Mouse (Mus musculus) layer of hippocampus, adult 6 months (tissue): ENCODE results near the gene N4bp3. TPM values are rescaled to one million over a fixed set of nuclear protein-coding genes. Genes with fewer than 3 reads are reported as not detected.

Experiments used
- long read RNA-seq, 2 experiments: library from polyadenylated mRNA; unstranded; transcript quantifications; one replicate each; pipeline ENCODE4 v2.0.0; 2019 to 2020
- polyA plus RNA-seq: library from polyadenylated mRNA; unstranded; fragments of <200 nt; fragmentation: Nextera tagmentation; gene quantifications from 2 replicates; pipeline ENCODE4 v1.2.3, GENCODE M21; 2021

Gene N4bp3
- polyA plus RNA-seq: 12.1 and 13.2 TPM in 2 replicates
- long read RNA-seq, experiment 1, transcript N4bp3-201 (5 exons, 2,367 nt): major isoform, 30 of 37 reads
- long read RNA-seq, experiment 1, partial matches to known transcripts: 5 of 37 reads
- long read RNA-seq, experiment 1, other reads (novel, unspliced or antisense): 2 of 37 reads
- long read RNA-seq, experiment 2, transcript N4bp3-201 (5 exons, 2,367 nt): major isoform, 121 of 136 reads
- long read RNA-seq, experiment 2, partial matches to known transcripts: 3 of 136 reads
- long read RNA-seq, experiment 2, other reads (novel, unspliced or antisense): 12 of 136 reads

GRCm38 (mm10) chr11:51650691-51651515 is at the start of gene N4bp3, which contains the start of gene D930048N14Rik:
Gene N4bp3, minus strand, starts transcription at chr11:51650842.
Gene D930048N14Rik, plus strand, starts transcription at chr11:51650954.

GRCm38 (mm10) chr11:51688330-51689328 is 38.0 kb upstream of the N4bp3 start, which contains the start of gene 0610009B22Rik:
Gene 0610009B22Rik, minus strand, starts transcription at chr11:51688874.

GRCm38 (mm10) chr11:51635525-51636322 is 14.9 kb downstream of the N4bp3 start, which contains the start of gene Rmnd5b:
Gene Rmnd5b, minus strand, starts transcription at chr11:51635896.

GRCm38 (mm10) chr11:51619409-51620060 is 31.1 kb downstream of the N4bp3 start, which contains the start of gene Nhp2:
Gene Nhp2, plus strand, starts transcription at chr11:51619735.

GRCm38 (mm10) chr11:51606447-51607095 is 44.1 kb downstream of the N4bp3 start, which contains the start of gene Hnrnpab:
Gene Hnrnpab, minus strand, starts transcription at chr11:51606847.

Other genes starting within 250 kb of the N4bp3 start
- 4.0 TPM in 2 replicates for gene Phykpl, start 66.1 kb downstream of the N4bp3 start, polyA plus RNA-seq
- 22.8 and 25.6 TPM in 2 replicates for gene Hnrnpab, start 44.0 kb downstream of the N4bp3 start, polyA plus RNA-seq
- 180 and 185 TPM in 2 replicates for gene Nhp2, start 31.1 kb downstream of the N4bp3 start, polyA plus RNA-seq
- 86.5 and 91.5 TPM in 2 replicates for gene Rmnd5b, start 14.9 kb downstream of the N4bp3 start, polyA plus RNA-seq
- gene D930048N14Rik, start 112 bp upstream of the N4bp3 start, polyA plus RNA-seq: 0.33 and 0.43 TPM in 2 replicates
- gene 0610009B22Rik, start 38.0 kb upstream of the N4bp3 start, polyA plus RNA-seq: 112 and 128 TPM in 2 replicates
- 9.4 and 13.2 TPM in 2 replicates for gene Sec24a, start 112.8 kb upstream of the N4bp3 start, polyA plus RNA-seq
- 206 and 240 TPM in 2 replicates for gene Sar1b, start 112.8 kb upstream of the N4bp3 start, polyA plus RNA-seq
- 4.9 and 5.8 TPM in 2 replicates for gene Jade2, start 206.8 kb upstream of the N4bp3 start, polyA plus RNA-seq